Mouse (Mus musculus): ENCODE measurements around the gene Cox19. TPM values are rescaled to one million over a fixed set of nuclear protein-coding genes. Genes with fewer than 3 reads are reported as not detected.
"Not testable (repeated sequence)": the region's sequence is repeated elsewhere in the genome, so short reads cannot be mapped to it uniquely, and the experiment has no call there.

The Cox19 gene
- polyA plus RNA-seq, 1 experiment = 90.2 TPM

- Histone ChIP-seq H3K27ac (ENCODE audit: insufficient read depth, low read length) (peak overlapping the region; percentile 60), H3K4me3 (ENCODE audit: insufficient read depth, low read length) (no peak overlapping the region), H3K4me1 (ENCODE audit: control insufficient read depth, insufficient read depth, low read length) (peaks cover 15% of the 10 kb centered on the region)
- TF ChIP-seq CTCF (IDR thresholded peaks at IDR 0.05; ENCODE audit: extremely low read depth, insufficient read depth, low read length) = no peak
Measured at GRCm38 (mm10) chr5:139391309-139391990, 40.2 kb upstream of the Cox19 start.

GRCm38 (mm10) chr5:139390324-139391119 is 39.3 kb upstream of the Cox19 start:
- H3K4me3 ChIP-seq (ENCODE audit: insufficient read depth, low read length) = not testable (repeated sequence)
- Histone ChIP-seq H3K27ac (ENCODE audit: insufficient read depth, low read length) (peak overlapping the region; percentile 94), H3K4me1 (ENCODE audit: control insufficient read depth, insufficient read depth, low read length) (peaks cover 15% of the 10 kb centered on the region)

DNA sequence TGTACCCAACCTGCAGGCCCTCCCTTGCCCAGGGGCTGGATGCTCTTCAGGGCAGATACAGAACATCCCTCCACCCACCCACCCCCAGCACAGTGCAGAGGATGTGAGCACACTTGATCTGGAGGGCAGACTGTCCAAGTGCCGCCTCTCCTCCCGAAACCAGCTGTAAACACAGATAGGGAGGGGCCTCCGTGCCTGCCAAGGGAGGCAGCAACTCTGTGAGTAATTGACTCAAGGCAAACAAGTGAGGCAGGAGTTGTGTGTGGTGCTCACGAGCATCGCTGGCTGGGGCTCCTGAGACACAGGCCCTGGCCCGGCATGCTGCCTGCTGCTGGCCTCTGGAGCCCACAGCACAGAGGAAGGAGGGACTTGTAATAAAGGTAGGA is 38.5 kb upstream of the Cox19 start:
- Histone ChIP-seq H3K4me3 (ENCODE audit: insufficient read depth, low read length) (no peak overlapping the region), H3K4me1 (ENCODE audit: control insufficient read depth, insufficient read depth, low read length) (peaks cover 15% of the 10 kb centered on the region), H3K27ac (ENCODE audit: insufficient read depth, low read length) (peak overlapping the region; percentile 94)
- TF ChIP-seq POLR2A (IDR thresholded peaks at IDR 0.05; ENCODE audit: extremely low read depth, insufficient read depth, low read length) = peak; percentile 16; the same call in 1 of the 2 replicates
- TF ChIP-seq CTCF (IDR thresholded peaks at IDR 0.05; ENCODE audit: extremely low read depth, insufficient read depth, low read length) = no peak

DNA sequence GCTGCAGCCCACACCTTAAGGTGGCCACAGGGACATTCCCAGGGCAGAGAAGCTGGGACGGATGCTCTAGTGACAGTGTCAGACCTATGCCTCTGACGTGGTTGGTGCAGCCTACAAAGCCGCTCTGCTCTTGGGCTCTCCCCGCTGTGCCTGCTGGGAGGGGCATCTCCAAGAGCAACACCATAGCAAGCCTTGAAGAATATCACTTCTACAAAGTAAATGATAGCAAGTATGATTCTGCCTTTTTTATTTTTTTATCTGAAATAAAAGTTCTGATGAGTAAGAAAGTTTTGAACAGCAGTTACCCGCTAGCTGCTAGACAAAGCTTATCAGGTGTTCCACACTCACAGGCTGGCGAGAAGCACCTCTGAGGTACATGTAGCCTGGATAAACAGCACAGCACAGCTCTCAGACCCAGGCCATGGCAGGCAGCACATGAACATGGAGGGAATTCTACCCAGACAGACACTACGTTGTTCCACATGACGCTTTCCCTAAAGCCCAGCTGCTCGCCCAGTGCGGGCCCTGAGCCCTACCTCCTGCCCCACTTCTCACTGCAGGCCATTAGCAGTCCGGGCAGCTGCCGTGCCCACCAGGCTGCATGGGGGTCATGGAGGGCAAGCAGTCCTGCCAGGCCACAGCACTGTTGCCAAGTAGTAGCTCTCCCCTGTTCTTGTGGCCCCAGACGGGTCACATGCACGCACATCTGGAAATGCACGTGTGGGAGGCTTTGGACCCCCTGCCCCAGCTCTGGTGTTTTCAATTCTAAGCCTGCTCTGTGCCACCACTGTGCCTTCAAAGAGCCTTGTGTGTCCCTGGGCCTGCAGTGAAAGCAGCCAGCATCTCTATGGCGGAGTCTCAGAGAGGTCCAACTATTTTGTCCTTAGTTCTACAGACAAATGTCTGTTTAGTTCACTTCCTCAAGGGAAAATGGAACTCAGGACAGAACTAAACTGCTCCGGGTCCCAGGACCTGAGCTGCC is 37.8 kb upstream of the Cox19 start:
- TF ChIP-seq CTCF (IDR thresholded peaks at IDR 0.05; ENCODE audit: extremely low read depth, insufficient read depth, low read length) (no peak), POLR2A (IDR thresholded peaks at IDR 0.05; ENCODE audit: extremely low read depth, insufficient read depth, low read length) (no peak)
- peaks cover 16% of the 10 kb centered on the region for H3K4me1 ChIP-seq (ENCODE audit: control insufficient read depth, insufficient read depth, low read length)
- H3K4me3 ChIP-seq (ENCODE audit: insufficient read depth, low read length) = no peak overlapping the region
- peak overlapping the region; percentile 94 for H3K27ac ChIP-seq (ENCODE audit: insufficient read depth, low read length)

GRCm38 (mm10) chr5:139388195-139388570 is 37.0 kb upstream of the Cox19 start:
- TF ChIP-seq CTCF (IDR thresholded peaks at IDR 0.05; ENCODE audit: extremely low read depth, insufficient read depth, low read length) = no peak
- TF ChIP-seq POLR2A (IDR thresholded peaks at IDR 0.05; ENCODE audit: extremely low read depth, insufficient read depth, low read length) = no peak
- Histone ChIP-seq H3K4me1 (ENCODE audit: control insufficient read depth, insufficient read depth, low read length) (peaks cover 16% of the 10 kb centered on the region), H3K4me3 (ENCODE audit: insufficient read depth, low read length) (no peak overlapping the region), H3K27ac (ENCODE audit: insufficient read depth, low read length) (peak overlapping the region; percentile 94; the same call in 1 of the 2 replicates)

GRCm38 (mm10) chr5:139387329-139388194 is 36.3 kb upstream of the Cox19 start:
- H3K27ac ChIP-seq (ENCODE audit: insufficient read depth, low read length) = 0 out of 2 replicates have a peak overlapping the region, but pooled peaks have one; percentile 94
- peaks cover 16% of the 10 kb centered on the region for H3K4me1 ChIP-seq (ENCODE audit: control insufficient read depth, insufficient read depth, low read length)
- H3K4me3 ChIP-seq (ENCODE audit: insufficient read depth, low read length) = no peak overlapping the region
- TF ChIP-seq POLR2A (IDR thresholded peaks at IDR 0.05; ENCODE audit: extremely low read depth, insufficient read depth, low read length) (no peak), CTCF (IDR thresholded peaks at IDR 0.05; ENCODE audit: extremely low read depth, insufficient read depth, low read length) (no peak)

DNA sequence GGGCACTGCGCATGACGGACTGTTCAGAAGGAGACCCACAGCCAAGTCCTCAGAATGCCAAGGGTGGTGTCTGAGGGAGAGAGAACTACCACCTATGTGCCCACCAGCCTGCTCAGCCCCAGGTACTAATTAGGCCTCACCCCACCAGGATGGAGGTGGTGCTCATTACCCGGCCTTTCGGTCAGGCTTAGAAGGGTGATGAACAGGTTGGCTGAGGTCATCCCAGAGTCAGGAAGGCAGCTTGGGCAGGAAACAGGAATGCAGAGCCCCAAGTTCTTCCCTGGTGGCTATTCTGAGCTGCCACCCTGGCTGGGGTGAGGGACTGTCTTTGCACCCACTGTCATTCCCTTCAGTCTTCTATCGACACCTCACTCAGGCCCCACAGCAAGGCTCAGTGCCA is 34.8 kb upstream of the Cox19 start:
- Histone ChIP-seq H3K4me1 (ENCODE audit: control insufficient read depth, insufficient read depth, low read length) (peaks cover 20% of the 10 kb centered on the region), H3K27ac (ENCODE audit: insufficient read depth, low read length) (no peak overlapping the region), H3K4me3 (ENCODE audit: insufficient read depth, low read length) (no peak overlapping the region)
- no peak for TF ChIP-seq POLR2A (IDR thresholded peaks at IDR 0.05; ENCODE audit: extremely low read depth, insufficient read depth, low read length)
- no peak for TF ChIP-seq CTCF (IDR thresholded peaks at IDR 0.05; ENCODE audit: extremely low read depth, insufficient read depth, low read length)

GRCm38 (mm10) chr5:139384531-139384930 is 33.3 kb upstream of the Cox19 start:
- H3K4me1 ChIP-seq (ENCODE audit: control insufficient read depth, insufficient read depth, low read length) = peaks cover 16% of the 10 kb centered on the region
- H3K4me3 ChIP-seq (ENCODE audit: insufficient read depth, low read length) = no peak overlapping the region
- no peak for TF ChIP-seq CTCF (IDR thresholded peaks at IDR 0.05; ENCODE audit: extremely low read depth, insufficient read depth, low read length)
- H3K27ac ChIP-seq (ENCODE audit: insufficient read depth, low read length) = no peak overlapping the region

DNA sequence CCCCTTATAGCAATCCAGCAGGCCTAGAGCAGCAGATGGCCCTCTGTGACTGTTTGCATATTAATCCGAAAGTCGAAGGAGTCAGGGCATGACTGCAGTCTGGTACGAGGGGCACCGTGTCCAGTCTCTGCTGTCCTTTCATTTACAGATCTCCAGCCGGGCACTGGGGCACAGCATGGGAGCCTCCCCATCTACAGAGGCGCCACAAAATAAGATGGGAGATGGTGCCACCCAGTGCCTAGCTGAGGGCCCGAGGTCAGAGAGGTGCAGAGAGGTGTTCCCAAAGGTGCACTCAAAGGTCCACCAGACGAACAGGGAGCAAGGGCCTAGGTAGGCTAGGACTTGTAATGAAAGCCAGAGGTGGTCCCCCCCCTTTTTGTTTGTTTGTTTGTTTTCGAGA is 32.0 kb upstream of the Cox19 start:
- H3K27ac ChIP-seq (ENCODE audit: insufficient read depth, low read length) = peak overlapping the region; percentile 56
- TF ChIP-seq POLR2A (IDR thresholded peaks at IDR 0.05; ENCODE audit: extremely low read depth, insufficient read depth, low read length) (no peak), CTCF (IDR thresholded peaks at IDR 0.05; ENCODE audit: extremely low read depth, insufficient read depth, low read length) (no peak)
- H3K4me1 ChIP-seq (ENCODE audit: control insufficient read depth, insufficient read depth, low read length) = peaks cover 7% of the 10 kb centered on the region
- no peak overlapping the region for H3K4me3 ChIP-seq (ENCODE audit: insufficient read depth, low read length)
